Mouse (Mus musculus) liver, postnatal 0 days (tissue): ENCODE measurements around the gene Ptprk.

ENCODE experiments used
- CTCF ChIP-seq: sonication (generic); IDR thresholded peaks from 2 replicates; pipeline ENCODE4 v1.5.1; 2016; ENCODE audit warnings: antibody characterized with exemption, low read depth
- EP300 ChIP-seq: IDR thresholded peaks from 2 replicates; pipeline ENCODE4 v1.6.1; 2016; ENCODE audit warnings: antibody characterized with exemption, low read depth, mild to moderate bottlenecking

DNA sequence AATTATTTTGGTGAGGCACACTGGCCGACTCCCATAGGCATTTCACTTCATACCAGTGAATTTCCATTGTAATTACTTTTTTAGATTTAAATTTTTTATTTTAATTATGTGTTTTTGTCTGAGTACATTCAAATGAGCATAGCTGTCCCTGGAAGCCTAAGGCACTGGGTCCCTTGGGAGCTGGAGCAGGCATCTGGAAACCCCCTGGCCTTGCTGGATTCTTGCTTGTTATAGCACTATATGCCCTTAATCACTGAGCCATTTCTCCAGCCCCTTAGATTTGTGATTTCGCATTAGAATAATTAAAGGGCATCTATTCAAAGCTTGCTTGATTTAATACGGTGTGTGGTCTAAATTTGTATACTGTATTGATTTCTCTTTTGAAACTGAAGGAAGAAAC, 126.0 kb downstream of the Ptprk start:
- no peak for TF ChIP-seq EP300
- TF ChIP-seq CTCF = no peak
